Mouse (Mus musculus) hindbrain, postnatal 0 days (tissue): Measurements from ENCODE around the gene Olfr420. TPM values are rescaled to one million over a fixed set of nuclear protein-coding genes. Genes with fewer than 3 reads are reported as not detected.

ENCODE experiments used
- ATAC-seq: fragments of 200-750 bp; cut with Nextera tagmentation; 2 replicates; pipeline ENCODE4 v1.8.0; 2017; ENCODE audit warnings: mild to moderate bottlenecking, moderate TSS enrichment, moderate library complexity
- DNase-seq: peaks from one replicate; pipeline ENCODE4 v3.0.0-alpha.2; 2015; ENCODE audit warnings: low spot score
- H3K27ac ChIP-seq: fragments of 300-500 bp; sonication (generic); 2 replicates; pipeline ENCODE4 v1.5.1; 2014; ENCODE audit warnings: mild to moderate bottlenecking
- H3K27me3 ChIP-seq: fragments of 300-500 bp; sonication (generic); 2 replicates; pipeline ENCODE4 v1.6.1; 2014; ENCODE audit warnings: low read length, mixed read lengths; ENCODE audit not compliant: insufficient read depth
- H3K36me3 ChIP-seq: fragments of 300-500 bp; sonication (generic); 2 replicates; pipeline ENCODE4 v1.6.1; 2014; ENCODE audit warnings: low read length, mixed read lengths; ENCODE audit not compliant: insufficient read depth
- H3K4me1 ChIP-seq: fragments of 300-500 bp; sonication (generic); 2 replicates; pipeline ENCODE4 v1.6.1; 2014; ENCODE audit warnings: antibody characterized with exemption, low read length, mixed read lengths; ENCODE audit not compliant: insufficient read depth
- H3K4me2 ChIP-seq: fragments of 300-500 bp; sonication (generic); 2 replicates; pipeline ENCODE4 v1.6.1; 2014; ENCODE audit warnings: low read depth, mild to moderate bottlenecking, low read length, moderate library complexity, mixed read lengths
- H3K4me3 ChIP-seq: fragments of 300-500 bp; sonication (generic); 2 replicates; pipeline ENCODE4 v1.5.1; 2014; ENCODE audit warnings: low read length
- H3K9ac ChIP-seq: fragments of 300-500 bp; sonication (generic); replicated peaks from 2 replicates; pipeline ENCODE4 v1.6.1; 2014; ENCODE audit warnings: mild to moderate bottlenecking, low read length, moderate library complexity, mixed read lengths
- H3K9me3 ChIP-seq: fragments of 300-500 bp; sonication (generic); 2 replicates; pipeline ENCODE4 v1.6.1; 2016; ENCODE audit warnings: low read length, mixed read lengths
- CTCF ChIP-seq: IDR thresholded peaks from 2 replicates; pipeline ENCODE4 v1.5.1; 2016; ENCODE audit warnings: antibody characterized with exemption, control low read depth, low read depth
- WGBS: fragments of 180-500 bp; shearing (Covaris S2); extraction: QIAGEN DNeasy Blood & Tissue Kit; methylation state at CpG from one replicate; pipeline ENCODE4 v1.1.7; 2014; 5-methylcytosine and 5-hydroxymethylcytosine counted together
- polyA plus RNA-seq: library from polyadenylated mRNA; unstranded; fragments of >200 nt; fragmentation: Nextera tagmentation; extraction: Ambion mirVana; gene quantifications from 2 replicates; pipeline ENCODE4 v1.2.1, GENCODE M21; 2015
- total RNA-seq: library from RNA; depleted of rRNA; stranded (reverse); fragments of >200 nt; gene quantifications from 2 replicates; pipeline ENCODE4 v1.2.3, GENCODE M21; 2014

Olfr420 gene
- total and polyA plus RNA-seq, 2 experiments from 2014 or later = not detected

GRCm38 (mm10) chr1:174157622-174158021 is 2.2 kb downstream of the Olfr420 start:
- 89% methylated on average over 3 of the region's 3 CpGs for WGBS
- no peaks in the 10 kb centered on the region for H3K27me3 ChIP-seq
- no peak overlapping the region for H3K9ac ChIP-seq
- no peak for DNase-seq
- ATAC-seq = no peak
- TF ChIP-seq CTCF = no peak
- no peak overlapping the region for H3K27ac ChIP-seq
- no peaks in the 10 kb centered on the region for H3K9me3 ChIP-seq
- H3K4me2 ChIP-seq = no peak overlapping the region
- H3K36me3 ChIP-seq = no peaks in the 10 kb centered on the region
- H3K4me3 ChIP-seq = no peak overlapping the region
- no peaks in the 10 kb centered on the region for H3K4me1 ChIP-seq

DNA sequence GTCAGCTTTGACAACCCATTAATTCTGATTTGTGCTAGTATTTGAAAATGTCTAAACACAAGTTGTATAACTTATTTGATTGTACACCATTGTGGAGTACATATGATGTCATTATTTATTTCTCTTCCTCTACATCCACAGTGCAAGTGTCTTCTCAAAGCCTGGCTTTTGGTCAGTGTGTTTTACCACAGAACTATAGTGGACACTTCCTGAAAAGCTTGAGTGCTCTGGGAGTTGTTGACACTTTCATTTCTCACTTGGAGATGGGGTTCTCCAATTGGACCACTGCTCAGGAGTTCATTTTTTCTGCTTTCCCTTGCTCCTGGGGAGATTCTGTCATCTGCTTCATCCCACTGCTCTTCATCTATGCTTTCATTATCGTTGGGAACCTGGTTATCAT is 3.1 kb downstream of the Olfr420 start:
- Histone ChIP-seq H3K9ac (no peak overlapping the region), H3K4me3 (no peak overlapping the region), H3K27me3 (no peaks in the 10 kb centered on the region), H3K4me2 (no peak overlapping the region), H3K9me3 (no peaks in the 10 kb centered on the region), H3K36me3 (no peaks in the 10 kb centered on the region), H3K4me1 (no peaks in the 10 kb centered on the region), H3K27ac (no peak overlapping the region)
- DNase-seq (no peak), ATAC-seq (no peak)
- no peak for TF ChIP-seq CTCF
- 78% methylated on average over 1 of the region's 1 CpGs for WGBS

DNA sequence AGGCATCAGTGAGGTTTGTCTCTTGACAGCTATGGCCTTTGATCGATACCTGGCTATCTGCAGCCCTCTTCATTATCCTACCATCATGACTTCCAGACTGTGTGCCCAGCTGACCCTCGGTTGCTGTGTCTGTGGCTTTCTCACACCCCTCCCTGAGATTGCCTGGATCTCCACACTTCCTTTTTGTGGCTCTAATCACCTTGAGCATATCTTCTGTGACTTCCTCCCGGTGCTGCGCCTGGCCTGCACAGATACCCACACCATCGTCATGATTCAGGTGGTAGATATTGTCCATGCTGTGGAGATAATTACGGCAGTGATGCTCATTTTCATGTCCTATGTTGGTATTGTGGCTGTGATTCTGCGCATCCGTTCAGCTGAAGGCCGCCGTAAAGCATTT is 3.7 kb downstream of the Olfr420 start:
- 95% methylated on average over 10 of the region's 10 CpGs for WGBS
- Histone ChIP-seq H3K27me3 (no peaks in the 10 kb centered on the region), H3K9me3 (no peaks in the 10 kb centered on the region), H3K9ac (no peak overlapping the region), H3K4me3 (no peak overlapping the region), H3K4me1 (no peaks in the 10 kb centered on the region), H3K27ac (no peak overlapping the region), H3K4me2 (no peak overlapping the region), H3K36me3 (no peaks in the 10 kb centered on the region)
- ATAC-seq = no peak
- TF ChIP-seq CTCF = no peak
- DNase-seq = no peak

DNA sequence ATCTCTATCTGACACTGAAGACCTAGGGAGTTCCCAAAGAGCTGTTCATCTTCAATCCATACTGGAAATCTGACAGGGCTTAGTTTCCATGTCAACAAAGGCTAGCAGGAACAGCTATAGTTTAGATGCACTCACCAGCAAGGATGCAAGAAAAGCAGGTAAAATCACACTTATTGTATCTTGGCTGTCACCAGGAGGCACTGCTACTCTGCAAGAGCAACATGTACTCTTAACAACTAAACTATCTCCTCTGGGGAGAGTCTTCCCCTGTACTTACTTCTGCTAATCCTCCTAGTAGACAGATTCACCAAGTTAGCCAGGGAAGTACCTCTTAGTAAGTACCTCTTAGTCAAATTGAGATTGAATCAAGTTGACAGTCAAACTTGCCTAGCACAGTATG is 13.6 kb downstream of the Olfr420 start:
- ATAC-seq = no peak

DNA sequence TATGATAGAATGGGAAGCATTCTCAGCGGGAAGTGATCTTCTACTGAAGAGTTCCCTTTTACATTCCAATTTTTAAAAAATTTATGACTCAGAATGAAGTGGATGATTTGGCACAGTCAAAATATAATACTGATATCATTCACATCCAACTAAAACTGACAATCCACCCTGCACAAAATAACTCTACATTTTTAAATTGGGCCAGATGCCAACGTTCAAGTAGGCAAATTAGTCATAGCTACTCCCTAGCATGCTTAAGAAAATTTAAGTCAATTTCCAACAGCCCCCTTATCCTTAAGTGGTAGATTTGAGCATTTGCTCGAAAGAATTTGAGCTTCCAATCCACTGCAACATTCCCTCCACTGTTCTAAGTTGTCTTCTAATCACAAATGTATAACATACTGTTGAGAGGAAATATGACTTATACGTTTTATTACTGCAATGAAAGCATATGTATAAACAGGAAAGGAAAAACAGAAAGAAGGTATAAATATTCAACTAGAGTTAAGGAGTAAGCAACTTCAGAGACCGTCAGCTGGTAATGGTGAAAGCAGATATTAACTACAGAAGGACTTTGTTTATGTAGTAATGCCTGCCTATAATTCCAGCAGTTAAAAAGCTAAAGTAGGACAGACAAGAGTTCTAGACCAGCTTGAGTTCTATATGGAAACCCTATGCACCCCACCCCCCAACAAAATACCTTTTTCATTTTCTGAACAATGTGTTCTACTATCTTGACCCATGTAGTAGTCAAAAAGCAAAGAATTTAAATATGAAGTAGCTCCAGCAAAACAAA is 15.5 kb downstream of the Olfr420 start:
- Histone ChIP-seq H3K4me1 (no peaks in the 10 kb centered on the region), H3K9ac (no peak overlapping the region), H3K27ac (no peak overlapping the region), H3K27me3 (no peaks in the 10 kb centered on the region), H3K4me2 (no peak overlapping the region), H3K4me3 (no peak overlapping the region), H3K9me3 (no peaks in the 10 kb centered on the region), H3K36me3 (no peaks in the 10 kb centered on the region)
- DNase-seq = no peak
- no peak for TF ChIP-seq CTCF
- no peak for ATAC-seq
- WGBS = 86% methylated on average over 5 of the region's 5 CpGs

More for the DNA sequence above, 13.6 kb downstream of the Olfr420 start:
- Histone ChIP-seq H3K4me2 (no peak overlapping the region), H3K9me3 (no peaks in the 10 kb centered on the region), H3K27me3 (no peaks in the 10 kb centered on the region), H3K9ac (no peak overlapping the region), H3K4me3 (no peak overlapping the region), H3K4me1 (no peaks in the 10 kb centered on the region), H3K36me3 (no peaks in the 10 kb centered on the region), H3K27ac (no peak overlapping the region)
- no peak for TF ChIP-seq CTCF
- DNase-seq = no peak

DNA sequence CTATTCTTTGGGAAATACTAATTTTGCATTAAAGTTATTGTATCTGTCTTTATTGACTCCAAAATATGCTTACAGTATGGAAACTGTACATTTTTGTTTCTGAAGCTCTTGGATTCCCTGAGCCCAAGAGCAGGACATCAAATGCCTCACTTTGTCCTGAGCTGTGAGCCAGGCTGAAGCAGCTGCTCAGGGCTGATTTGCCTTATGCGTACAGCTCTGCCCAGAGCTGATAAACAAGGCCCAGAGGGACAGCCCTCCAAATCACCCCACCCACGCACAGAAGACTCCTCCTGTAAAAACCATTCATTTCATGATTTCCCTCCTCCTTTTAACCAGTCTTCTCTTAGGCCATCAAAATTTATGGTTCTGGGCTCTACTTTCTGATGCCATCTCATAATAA is 16.1 kb downstream of the Olfr420 start:
- WGBS = 60% methylated on average over 2 of the region's 2 CpGs
- Histone ChIP-seq H3K4me1 (no peaks in the 10 kb centered on the region), H3K27me3 (no peaks in the 10 kb centered on the region), H3K4me2 (no peak overlapping the region), H3K36me3 (no peaks in the 10 kb centered on the region), H3K27ac (no peak overlapping the region), H3K9ac (no peak overlapping the region), H3K9me3 (no peaks in the 10 kb centered on the region), H3K4me3 (no peak overlapping the region)
- ATAC-seq = no peak
- TF ChIP-seq CTCF = no peak
- no peak for DNase-seq

- no peaks in the 10 kb centered on the region for H3K4me1 ChIP-seq
- no peak within 1 kb of the TSS for H3K9ac ChIP-seq
- H3K27ac ChIP-seq = no peak within 1 kb of the TSS
- H3K36me3 ChIP-seq = no peaks in the 10 kb centered on the region
- H3K9me3 ChIP-seq = no peaks in the 10 kb centered on the region
- no peak for TF ChIP-seq CTCF
- 21% methylated on average over 3 of the region's 3 CpGs for WGBS
- H3K4me2 ChIP-seq = no peak within 1 kb of the TSS
- DNase-seq = no peak
- no peak within 1 kb of the TSS for H3K4me3 ChIP-seq
- ATAC-seq = no peak
- H3K27me3 ChIP-seq = no peaks in the 10 kb centered on the region
These were observed 17.2 kb downstream of the Olfr420 start, which contains the start of gene Spta1 for GRCm38 (mm10) chr1:174172605-174173004. Gene Spta1 (plus strand): TSS chr1:174172776.
